Mouse (Mus musculus) adrenal gland, postnatal 4 days (tissue): ENCODE measurements around the gene Acox3. TPM values are rescaled to one million over a fixed set of nuclear protein-coding genes. Genes with fewer than 3 reads are reported as not detected.
A peak's percentile ranks its signal among the peaks of the same experiment; 100 is the strongest.
"Not testable (repeated sequence)": the region's sequence is repeated elsewhere in the genome, so short reads cannot be mapped to it uniquely, and the experiment has no call there.

Experiments
- DNase-seq, 2 experiments: peaks; one replicate each; pipeline ENCODE4 v3.0.0; 2021 to 2022; ENCODE audit warnings: low spot score in 2 of 2, mixed read lengths in 2 of 2
- total RNA-seq, 2 experiments: library from RNA; stranded (reverse); gene quantifications; 2 replicates each; pipeline ENCODE4 v1.2.3; 2021

Acox3 gene
- total RNA-seq, 2 experiments from 2014 or later, result 44.0 to 46.6 TPM

- peak; percentile 85 to 93 for DNase-seq
Observed at GRCm38 (mm10) chr5:35574653-35575599, 7.9 kb upstream of the Acox3 start, which contains the start of gene Trmt44. Gene Trmt44 (minus strand): TSS chr5:35575070.

GRCm38 (mm10) chr5:35576409-35577020, 6.3 kb upstream of the Acox3 start:
- no peak for DNase-seq

GRCm38 (mm10) chr5:35578411-35578810, 4.4 kb upstream of the Acox3 start:
- no peak for DNase-seq

- DNase-seq, result no peak
Observed at GRCm38 (mm10) chr5:35579247-35579893, 3.5 kb upstream of the Acox3 start.

GRCm38 (mm10) chr5:35580156-35580922, 2.5 kb upstream of the Acox3 start:
- DNase-seq, result no peak

GRCm38 (mm10) chr5:35583221-35583783, 462 bp downstream of the Acox3 start:
- no peak for DNase-seq

- not testable (repeated sequence) for DNase-seq
Observed at GRCm38 (mm10) chr5:35584259-35584658, 1.4 kb downstream of the Acox3 start.

- DNase-seq, result no peak
Observed at GRCm38 (mm10) chr5:35591497-35591896, 8.7 kb downstream of the Acox3 start.

- no peak for DNase-seq
Observed at GRCm38 (mm10) chr5:35592081-35592736, 9.4 kb downstream of the Acox3 start.

- no peak for DNase-seq
Observed at GRCm38 (mm10) chr5:35592824-35593223, 10.0 kb downstream of the Acox3 start.

- DNase-seq, result no peak
Observed at GRCm38 (mm10) chr5:35593272-35593671, 10.4 kb downstream of the Acox3 start.

- no peak for DNase-seq
Observed at GRCm38 (mm10) chr5:35594768-35595167, 11.9 kb downstream of the Acox3 start.

GRCm38 (mm10) chr5:35595706-35596105, 12.9 kb downstream of the Acox3 start:
- peak; percentile 32 to 56 for DNase-seq

- no peak for DNase-seq
Observed at GRCm38 (mm10) chr5:35596169-35597160, 13.6 kb downstream of the Acox3 start.

GRCm38 (mm10) chr5:35600233-35600632, 17.4 kb downstream of the Acox3 start:
- no peak for DNase-seq

- DNase-seq, result no peak
Observed at GRCm38 (mm10) chr5:35601526-35601925, 18.7 kb downstream of the Acox3 start.

- no peak for DNase-seq
Observed at GRCm38 (mm10) chr5:35605355-35605754, 22.5 kb downstream of the Acox3 start.

- DNase-seq, result no peak
Observed at GRCm38 (mm10) chr5:35606800-35607199, 24.0 kb downstream of the Acox3 start.

- no peak for DNase-seq
Observed at GRCm38 (mm10) chr5:35607784-35608183, 24.9 kb downstream of the Acox3 start.
